8 mouse cellular contexts compared by ENCODE assay signal in genomic region chr12:82122450-82123249, GRCm38 (mm10). TPM values are rescaled to one million over a fixed set of nuclear protein-coding genes. Genes with fewer than 3 reads are reported as not detected.
DNase-seq lines count a peak whose midpoint lies in the region; ATAC-seq and TF ChIP-seq lines count a peak whose summit lies in the region.
"Had no signal": no experiment of that assay in that cellular context is flagged by ENCODE, and none has a peak within 500 bp of the region (broad histone marks: within the 10 kb centered on the region; RNA-seq: fewer than 3 reads in every experiment).

No protein-coding gene starts in this region.

- no peak overlapping the region for H3K4me3 ChIP-seq in CH12.LX (replicated peaks in 1 of 3; ENCODE audit: low read depth in 2 of 3, low read length in 2 of 3, poor library complexity in 1 of 3)
- no peak overlapping the region for H3K4me3 ChIP-seq in hindbrain, postnatal 0 days (ENCODE audit: low read length)
- no peak overlapping the region for H3K4me3 ChIP-seq in limb, embryonic 15.5 days
- no peak overlapping the region for H3K4me3 ChIP-seq in neural tube, embryonic 14.5 days (ENCODE audit: low read depth, low read length)
- H3K4me3 ChIP-seq: erythroblast, embryonic 14.5 days had no signal

- WGBS in hindbrain, postnatal 0 days, result 32% methylated on average over 22 of the region's 22 CpGs
- 14% methylated on average over 22 of the region's 22 CpGs for WGBS in limb, embryonic 15.5 days
- 31% methylated on average over 22 of the region's 22 CpGs for WGBS in neural tube, embryonic 14.5 days

- ATAC-seq in hindbrain, postnatal 0 days, result no peak
- ATAC-seq in limb, embryonic 15.5 days (ENCODE audit: insufficient number of reproducible peaks, low FRiP score, low TSS enrichment, low read depth), result no peak
- no peak for ATAC-seq in neural tube, embryonic 14.5 days (ENCODE audit: low read depth)

- TF ChIP-seq EP300 in CH12.LX (IDR thresholded peaks at IDR 0.05; ENCODE audit: low read length), result no peak

- no peak for TF ChIP-seq CTCF in CH12.LX (conservative IDR thresholded peaks at IDR 0.05 in 1 of 2, IDR thresholded peaks at IDR 0.05 in 1 of 2; ENCODE audit: low read depth in 2 of 2, low read length in 2 of 2)
- TF ChIP-seq CTCF in hindbrain, postnatal 0 days (IDR thresholded peaks at IDR 0.05; ENCODE audit: low read depth), result no peak

- H3K27ac ChIP-seq in CH12.LX (ENCODE audit: insufficient read depth, low read depth), result no peak overlapping the region
- H3K27ac ChIP-seq in hindbrain, postnatal 0 days, result no peak overlapping the region
- peak overlapping the region; percentile 18; the same call in 1 of the 2 replicates for H3K27ac ChIP-seq in limb, embryonic 15.5 days
- no peak overlapping the region for H3K27ac ChIP-seq in neural tube, embryonic 14.5 days (ENCODE audit: low read depth, low read length)

- dilution Hi-C loops in CH12.LX (cut with MboI; ENCODE audit: extremely low pct_ligation_motif_present, extremely low pct_unique_long_range_greater_than_20kb, low sequenced_read_pairs), result no loop called here

- peak overlapping the region; percentile 38; the same call in 1 of the 2 replicates for H3K4me2 ChIP-seq in CH12.LX (ENCODE audit: insufficient read depth, low read depth, poor library complexity, severe bottlenecking)
- peak overlapping the region; percentile 11; the same call in 1 of the 2 replicates for H3K4me2 ChIP-seq in hindbrain, postnatal 0 days (ENCODE audit: low read depth, low read length)
- peak overlapping the region; percentile 34 for H3K4me2 ChIP-seq in limb, embryonic 15.5 days
- H3K4me2 ChIP-seq in neural tube, embryonic 14.5 days (ENCODE audit: low read depth, low read length), result peak overlapping the region; percentile 18; the same call in 1 of the 2 replicates

- H3K36me3 ChIP-seq in CH12.LX (replicated peaks in 1 of 2; ENCODE audit: control insufficient read depth in 1 of 2, insufficient read depth in 1 of 2, low read length in 1 of 2), result no peaks in the 10 kb centered on the region
- no peaks in the 10 kb centered on the region for H3K36me3 ChIP-seq in hindbrain, postnatal 0 days (ENCODE audit: insufficient read depth, low read length)
- no peaks in the 10 kb centered on the region for H3K36me3 ChIP-seq in limb, embryonic 15.5 days
- H3K36me3 ChIP-seq in neural tube, embryonic 14.5 days (ENCODE audit: control insufficient read depth, insufficient read depth, low read length), result no peaks in the 10 kb centered on the region

- H3K9me3 ChIP-seq in CH12.LX (replicated peaks; ENCODE audit: low read length), result no peaks in the 10 kb centered on the region
- H3K9me3 ChIP-seq in hindbrain, postnatal 0 days (ENCODE audit: low read length), result no peaks in the 10 kb centered on the region
- no peaks in the 10 kb centered on the region for H3K9me3 ChIP-seq in limb, embryonic 15.5 days
- no peaks in the 10 kb centered on the region for H3K9me3 ChIP-seq in neural tube, embryonic 14.5 days (ENCODE audit: control insufficient read depth, low read length)

- no peak for TF ChIP-seq RAD21 in CH12.LX (IDR thresholded peaks at IDR 0.05; ENCODE audit: low read depth, low read length)

- H3K79me2 ChIP-seq in CH12.LX (replicated peaks; ENCODE audit: control insufficient read depth, extremely low read depth, insufficient read depth, poor library complexity, severe bottlenecking), result no peaks in the 10 kb centered on the region

- intact Hi-C loops in gastrocnemius, postnatal 14 days (cut with DNase I; ENCODE audit: low total_unique reads), result no loop called here

- H3K9ac ChIP-seq in CH12.LX (ENCODE audit: insufficient read depth, low read depth), result no peak overlapping the region
- H3K9ac ChIP-seq in hindbrain, postnatal 0 days (replicated peaks; ENCODE audit: low read length), result no peak overlapping the region
- H3K9ac ChIP-seq in limb, embryonic 15.5 days, result no peak overlapping the region
- H3K9ac ChIP-seq in neural tube, embryonic 14.5 days (replicated peaks; ENCODE audit: low read depth, low read length), result no peak overlapping the region

- no peaks in the 10 kb centered on the region for H3K27me3 ChIP-seq in CH12.LX (replicated peaks)
- H3K27me3 ChIP-seq in hindbrain, postnatal 0 days (ENCODE audit: insufficient read depth, low read length), result no peaks in the 10 kb centered on the region
- no peaks in the 10 kb centered on the region for H3K27me3 ChIP-seq in limb, embryonic 15.5 days
- H3K27me3 ChIP-seq in neural tube, embryonic 14.5 days (ENCODE audit: control insufficient read depth, insufficient read depth, low read length), result no peaks in the 10 kb centered on the region

- in situ Hi-C loops in CH12.LX (cut with MboI; ENCODE audit: low pct_ligation_motif_present, low pct_unique_long_range_greater_than_20kb, low sequenced_read_pairs), result loop anchor here (25.0 kb wide), 1 partner anchor 160 kb away; no protein-coding TSS in a partner anchor

- TF ChIP-seq POLR2A in CH12.LX (IDR thresholded peaks at IDR 0.05; ENCODE audit: low read depth, low read length), result no peak

- peaks cover 0 to 19% of the 10 kb centered on the region in 2 experiments; a peak in 2 of 4 replicates for H3K4me1 ChIP-seq in CH12.LX (ENCODE audit: control insufficient read depth in 1 of 2, insufficient read depth in 2 of 2)
- no peaks in the 10 kb centered on the region for H3K4me1 ChIP-seq in hindbrain, postnatal 0 days (ENCODE audit: insufficient read depth, low read length)
- peaks cover 13% of the 10 kb centered on the region for H3K4me1 ChIP-seq in limb, embryonic 15.5 days
- H3K4me1 ChIP-seq in neural tube, embryonic 14.5 days (ENCODE audit: control insufficient read depth, insufficient read depth, low read length), result no peaks in the 10 kb centered on the region

- DNase-seq in CH12.LX (ENCODE audit: extremely low read depth) (no peak), adipocyte (ENCODE audit: low spot score) (peak; percentile 41)
- peak; percentile 58 for DNase-seq in gastrocnemius, postnatal 14 days
- DNase-seq in hindbrain, postnatal 0 days (ENCODE audit: low spot score), result no peak
- DNase-seq in spleen, adult 18-20 months, result no peak

TF ChIP-seq in CH12.LX, 34 proteins besides CTCF, POLR2A, EP300 and RAD21:
- TF ChIP-seq MEF2A (IDR thresholded peaks at IDR 0.05; ENCODE audit: borderline replicate concordance, low read depth, low read length) (peak; percentile 41; the same call in 1 of the 2 replicates), MAZ (IDR thresholded peaks at IDR 0.05; ENCODE audit: low read depth, low read length) (no peak), ZNF384 (IDR thresholded peaks at IDR 0.05; ENCODE audit: low read depth, low read length) (no peak), SIN3A (IDR thresholded peaks at IDR 0.05; ENCODE audit: low read length) (no peak), RCOR1 (conservative IDR thresholded peaks at IDR 0.05; ENCODE audit: low read depth, low read length) (no peak), IRF4 (IDR thresholded peaks at IDR 0.05; ENCODE audit: low read depth, low read length) (no peak), MAFK (IDR thresholded peaks at IDR 0.05; ENCODE audit: insufficient replicate concordance, low read length) (no peak), ZMIZ1 (IDR thresholded peaks at IDR 0.05; ENCODE audit: low read depth, low read length) (no peak)
TF ChIP-seq in CH12.LX: peak in this region for 1.

RNA-seq across cellular contexts. Expression of gene Sipa1l1, which starts 46.5 kb away (rescaled TPM):
- total RNA-seq in CH12.LX (2012; rRNA removed), result 18.7 and 23.6 TPM in 2 replicates
- 13.6 and 15.1 TPM in 2 replicates for total RNA-seq in CH12.LX (2014; rRNA removed)
- 36.7 and 37.5 TPM in 2 replicates for polyA plus RNA-seq in CH12.LX (2012; ENCODE audit: insufficient read length, low read depth)
- total RNA-seq in gastrocnemius, postnatal 14 days (2021), result 10 to 100 TPM; 12.5 to 12.7 TPM
- total RNA-seq in hindbrain, postnatal 0 days (2014; rRNA removed), result 22.9 and 24.3 TPM in 2 replicates
- 7.6 and 8.2 TPM in 2 replicates for polyA plus RNA-seq in hindbrain, postnatal 0 days (2015; fragmentation: Nextera tagmentation; extraction: Ambion mirVana)
- polyA plus RNA-seq in limb, embryonic 15.5 days (2015; fragmentation: Nextera tagmentation; extraction: Ambion mirVana), result 31.9 and 39.0 TPM in 2 replicates
- polyA plus RNA-seq in neural tube, embryonic 14.5 days (2014; fragmentation: Nextera tagmentation; extraction: Ambion mirVana), result 14.2 and 17.2 TPM in 2 replicates

Comparison
In these comparisons a context has a peak if more than half of its experiments do, and no peak if none do; other contexts are left out.
1. DNase-seq: peak in adipocyte (single experiment) and gastrocnemius, postnatal 14 days (single experiment); none in CH12.LX (single experiment), hindbrain, postnatal 0 days (single experiment) and spleen, adult 18-20 months (0 of 2).
2. Peak in every context shown above with its lines, with median percentiles within 50 percentile points of each other: H3K4me2 ChIP-seq.